Mouse (Mus musculus): ENCODE measurements around the gene Prkar1b. TPM values are rescaled to one million over a fixed set of nuclear protein-coding genes. Genes with fewer than 3 reads are reported as not detected.

Gene Prkar1b
- polyA plus RNA-seq, 1 experiment, result 3.6 TPM

DNA sequence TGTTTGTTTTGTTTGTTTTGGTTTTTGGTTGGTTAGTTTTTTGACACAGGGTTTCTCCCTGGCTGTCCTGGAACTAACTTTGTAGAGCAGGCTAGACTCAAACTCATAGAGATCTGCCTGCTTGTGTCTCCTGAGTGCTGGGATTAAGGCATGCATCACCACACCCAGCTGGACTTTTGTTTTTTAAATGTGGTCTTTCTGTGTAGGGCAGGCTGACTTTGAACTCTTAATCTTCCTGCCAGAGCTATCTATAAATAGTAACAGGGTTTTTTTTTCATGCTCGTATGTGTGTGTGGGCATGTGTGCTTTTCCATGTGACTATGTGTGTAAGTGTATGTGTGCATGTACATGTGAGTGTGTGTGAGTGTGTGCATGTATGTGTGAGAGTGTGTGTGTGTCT, 17.7 kb upstream of the Prkar1b start:
- Histone ChIP-seq H3K27me3 (ENCODE audit: control insufficient read depth, insufficient read depth, low read length) (no peaks in the 10 kb centered on the region), H3K4me1 (replicated peaks; ENCODE audit: control insufficient read depth, insufficient read depth, low read length) (peaks cover 43% of the 10 kb centered on the region), H3K27ac (ENCODE audit: control insufficient read depth, insufficient read depth, low read length) (peak overlapping the region; percentile 96), H3K4me3 (ENCODE audit: control insufficient read depth, insufficient read depth, low read length) (no peak overlapping the region), H3K36me3 (ENCODE audit: control insufficient read depth, insufficient read depth, low read length) (no peaks in the 10 kb centered on the region; the same call in 1 of the 2 replicates)
- no peak for TF ChIP-seq POLR2A (IDR thresholded peaks at IDR 0.05; ENCODE audit: control insufficient read depth, extremely low read depth, insufficient read depth, low read length, poor library complexity)
- DNase-seq, result no peak
- WGBS, result 2% methylated on average over 1 of the region's 1 CpGs

DNA sequence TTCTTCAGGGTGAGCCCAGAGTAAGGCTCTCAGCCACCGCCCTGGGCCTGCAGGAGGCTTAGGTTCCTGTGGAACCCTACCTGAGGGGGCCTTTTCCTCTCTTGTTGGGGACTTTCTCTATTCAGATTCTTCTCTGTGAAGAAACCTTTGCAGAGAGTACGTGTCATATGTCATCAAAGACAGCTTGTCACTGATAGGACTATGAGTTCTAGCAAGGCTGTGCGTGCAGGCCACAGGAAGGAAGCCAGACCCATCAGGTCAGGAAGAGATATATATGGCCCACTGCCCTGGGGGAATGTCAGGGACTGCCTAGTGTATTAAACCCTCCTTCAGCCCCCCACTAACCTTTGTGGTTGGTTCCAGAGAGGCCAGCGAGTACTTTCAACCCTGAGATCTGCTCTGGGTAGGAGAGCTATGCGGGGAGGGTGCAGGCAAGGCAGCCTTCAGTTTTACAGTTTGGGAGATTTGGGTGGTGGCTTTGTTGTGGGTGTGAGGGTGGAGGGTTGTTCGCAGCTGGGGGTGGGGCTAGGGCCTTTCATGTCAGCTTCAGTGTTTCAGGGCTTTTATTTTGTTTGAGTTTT, 17.1 kb upstream of the Prkar1b start:
- H3K4me1 ChIP-seq (replicated peaks; ENCODE audit: control insufficient read depth, insufficient read depth, low read length), result peaks cover 49% of the 10 kb centered on the region
- H3K4me3 ChIP-seq (ENCODE audit: control insufficient read depth, insufficient read depth, low read length), result peak overlapping the region; percentile 31
- TF ChIP-seq CTCF (IDR thresholded peaks at IDR 0.05; ENCODE audit: borderline replicate concordance, control insufficient read depth, extremely low read depth, insufficient read depth, low read length, poor library complexity), result no peak
- TF ChIP-seq POLR2A (IDR thresholded peaks at IDR 0.05; ENCODE audit: control insufficient read depth, extremely low read depth, insufficient read depth, low read length, poor library complexity), result peak; percentile 43; the same call in 1 of the 2 replicates
- H3K27ac ChIP-seq (ENCODE audit: control insufficient read depth, insufficient read depth, low read length), result peak overlapping the region; percentile 96
- peak; percentile 82 for DNase-seq
- 3% methylated on average over 6 of the region's 6 CpGs for WGBS
- H3K27me3 ChIP-seq (ENCODE audit: control insufficient read depth, insufficient read depth, low read length), result no peaks in the 10 kb centered on the region
- no peaks in the 10 kb centered on the region; the same call in 1 of the 2 replicates for H3K36me3 ChIP-seq (ENCODE audit: control insufficient read depth, insufficient read depth, low read length)

DNA sequence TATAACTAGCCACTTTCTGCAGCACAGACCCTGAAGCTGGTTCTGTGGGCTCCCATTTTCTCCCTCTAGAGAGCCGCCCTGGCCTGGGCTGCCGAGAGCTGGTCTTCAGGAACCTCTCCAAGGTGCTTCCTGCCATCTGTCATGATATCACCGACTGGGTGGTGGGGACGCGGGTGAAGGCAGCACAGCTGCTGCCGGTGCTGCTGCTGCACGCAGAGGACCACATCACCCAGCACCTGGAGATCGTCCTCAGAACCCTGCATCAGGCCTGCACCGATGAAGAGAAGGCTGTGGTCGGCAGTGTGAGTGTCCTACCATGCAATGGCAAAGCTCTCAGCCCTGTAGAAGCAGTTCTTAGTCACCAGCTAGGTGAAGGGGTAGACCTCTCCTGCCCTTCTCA, 11.8 kb upstream of the Prkar1b start:
- TF ChIP-seq CTCF (IDR thresholded peaks at IDR 0.05; ENCODE audit: borderline replicate concordance, control insufficient read depth, extremely low read depth, insufficient read depth, low read length, poor library complexity) (no peak), POLR2A (IDR thresholded peaks at IDR 0.05; ENCODE audit: control insufficient read depth, extremely low read depth, insufficient read depth, low read length, poor library complexity) (peak; percentile 43; the same call in 1 of the 2 replicates)
- WGBS, result 2% methylated on average over 10 of the region's 10 CpGs
- Histone ChIP-seq H3K4me1 (replicated peaks; ENCODE audit: control insufficient read depth, insufficient read depth, low read length) (peaks cover 59% of the 10 kb centered on the region), H3K27me3 (ENCODE audit: control insufficient read depth, insufficient read depth, low read length) (no peaks in the 10 kb centered on the region), H3K27ac (ENCODE audit: control insufficient read depth, insufficient read depth, low read length) (peak overlapping the region; percentile 92), H3K36me3 (ENCODE audit: control insufficient read depth, insufficient read depth, low read length) (no peaks in the 10 kb centered on the region), H3K4me3 (ENCODE audit: control insufficient read depth, insufficient read depth, low read length) (peak overlapping the region; percentile 37)
- DNase-seq, result peak; percentile 76

- TF ChIP-seq CTCF (IDR thresholded peaks at IDR 0.05; ENCODE audit: borderline replicate concordance, control insufficient read depth, extremely low read depth, insufficient read depth, low read length, poor library complexity), result no peak
- TF ChIP-seq POLR2A (IDR thresholded peaks at IDR 0.05; ENCODE audit: control insufficient read depth, extremely low read depth, insufficient read depth, low read length, poor library complexity), result no peak
- WGBS, result 32% methylated on average over 8 of the region's 8 CpGs
- Histone ChIP-seq H3K36me3 (ENCODE audit: control insufficient read depth, insufficient read depth, low read length) (no peaks in the 10 kb centered on the region), H3K4me3 (ENCODE audit: control insufficient read depth, insufficient read depth, low read length) (no peak overlapping the region), H3K27me3 (ENCODE audit: control insufficient read depth, insufficient read depth, low read length) (no peaks in the 10 kb centered on the region), H3K4me1 (replicated peaks; ENCODE audit: control insufficient read depth, insufficient read depth, low read length) (peaks cover 53% of the 10 kb centered on the region), H3K27ac (ENCODE audit: control insufficient read depth, insufficient read depth, low read length) (peak overlapping the region; percentile 92)
- DNase-seq, result no peak
Observed at GRCm38 (mm10) chr5:139160899-139161298, 11.1 kb upstream of the Prkar1b start.

DNA sequence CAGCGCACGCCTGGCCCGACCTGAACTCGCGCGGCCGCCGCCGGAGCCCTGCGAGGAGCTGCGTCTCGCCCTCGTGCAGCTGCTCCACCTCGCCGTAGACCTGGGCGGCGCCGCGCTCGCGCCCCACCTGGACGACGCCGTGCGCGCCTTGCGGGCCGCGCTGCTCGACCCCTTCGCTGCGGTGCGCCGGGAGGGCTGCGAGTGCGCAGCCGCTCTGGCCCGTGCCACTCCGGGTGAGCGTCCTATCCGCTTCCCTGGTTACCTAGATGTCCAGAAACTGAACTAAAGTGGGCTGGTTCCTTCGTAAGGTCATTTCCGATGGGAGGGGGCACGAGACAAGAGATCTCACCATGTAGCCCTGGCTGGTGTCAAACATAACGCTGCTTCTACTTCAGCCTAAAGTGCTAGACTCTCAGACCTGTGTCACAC, 816 bp upstream of the Prkar1b start:
- DNase-seq, result peak; percentile 49
- no peak for TF ChIP-seq POLR2A (IDR thresholded peaks at IDR 0.05; ENCODE audit: control insufficient read depth, extremely low read depth, insufficient read depth, low read length, poor library complexity)
- TF ChIP-seq CTCF (IDR thresholded peaks at IDR 0.05; ENCODE audit: borderline replicate concordance, control insufficient read depth, extremely low read depth, insufficient read depth, low read length, poor library complexity), result no peak
- Histone ChIP-seq H3K4me3 (ENCODE audit: control insufficient read depth, insufficient read depth, low read length) (peak overlapping the region; percentile 75), H3K27me3 (ENCODE audit: control insufficient read depth, insufficient read depth, low read length) (no peaks in the 10 kb centered on the region), H3K27ac (ENCODE audit: control insufficient read depth, insufficient read depth, low read length) (peak overlapping the region; percentile 45), H3K4me1 (replicated peaks; ENCODE audit: control insufficient read depth, insufficient read depth, low read length) (peaks cover 15% of the 10 kb centered on the region), H3K36me3 (ENCODE audit: control insufficient read depth, insufficient read depth, low read length) (no peaks in the 10 kb centered on the region)
- under 1% methylated on average over 45 of the region's 45 CpGs for WGBS

GRCm38 (mm10) chr5:139149006-139149672, 662 bp downstream of the Prkar1b start:
- DNase-seq, result no peak
- Histone ChIP-seq H3K4me3 (ENCODE audit: control insufficient read depth, insufficient read depth, low read length) (peak overlapping the region; percentile 63), H3K27me3 (ENCODE audit: control insufficient read depth, insufficient read depth, low read length) (no peaks in the 10 kb centered on the region), H3K4me1 (replicated peaks; ENCODE audit: control insufficient read depth, insufficient read depth, low read length) (peaks cover 15% of the 10 kb centered on the region), H3K27ac (ENCODE audit: control insufficient read depth, insufficient read depth, low read length) (peak overlapping the region; percentile 11; the same call in 1 of the 2 replicates), H3K36me3 (ENCODE audit: control insufficient read depth, insufficient read depth, low read length) (no peaks in the 10 kb centered on the region)
- WGBS, result 23% methylated on average over 11 of the region's 11 CpGs
- TF ChIP-seq POLR2A (IDR thresholded peaks at IDR 0.05; ENCODE audit: control insufficient read depth, extremely low read depth, insufficient read depth, low read length, poor library complexity) (no peak), CTCF (IDR thresholded peaks at IDR 0.05; ENCODE audit: borderline replicate concordance, control insufficient read depth, extremely low read depth, insufficient read depth, low read length, poor library complexity) (no peak)

Measured in thymus, adult 2 months (tissue).